Mouse (Mus musculus) olfactory bulb, adult 2 months (tissue): Measurements from ENCODE around the gene Arhgap35.

Source experiments
- CTCF ChIP-seq: fragments of 200-500 bp; IDR thresholded peaks from 2 replicates; pipeline ENCODE4 v1.5.1; 2012; ENCODE audit warnings: low read depth, mild to moderate bottlenecking, low read length, moderate library complexity; ENCODE audit not compliant: insufficient read depth
- POLR2A ChIP-seq: fragments of 200-500 bp; IDR thresholded peaks from 2 replicates; pipeline ENCODE4 v1.6.1; 2012; ENCODE audit warnings: mild to moderate bottlenecking, low read depth, low read length, moderate library complexity; ENCODE audit not compliant: insufficient read depth

DNA sequence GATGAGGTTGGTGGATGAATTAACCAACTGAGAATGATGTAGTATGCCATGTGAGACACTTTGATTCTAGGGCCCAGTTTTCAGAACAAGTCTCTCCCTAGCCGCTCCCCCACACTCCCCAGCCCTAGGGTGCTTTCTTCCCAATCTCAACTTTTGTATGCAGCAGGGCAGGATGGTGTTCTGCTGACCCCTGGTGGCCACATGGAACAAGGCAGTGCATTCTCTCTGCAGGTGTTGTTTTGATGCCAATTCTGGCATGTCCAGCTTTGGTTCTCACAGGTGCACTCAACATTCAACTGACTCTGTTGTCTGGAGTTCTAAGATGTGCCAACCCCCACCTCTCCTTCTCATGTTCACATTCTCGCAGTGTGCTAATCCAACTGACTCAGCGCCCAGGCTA is 123.0 kb downstream of the Arhgap35 start:
- TF ChIP-seq CTCF (peak; percentile 85), POLR2A (no peak)
